Mouse (Mus musculus) liver, adult 2 months (tissue): ENCODE measurements at regions not wholly inside any gene's neighbourhood (a gene's known extent, or its start where the extent isn't known, plus 50 kb on each side); places are given as distances from the start of the nearest gene placed in this dataset.

Source experiments
- DNase-seq: peaks from one replicate; pipeline ENCODE4 v3.0.0-alpha.2; 2011; ENCODE audit warnings: low read depth, low spot score; ENCODE audit errors: extremely low read depth
- H3K27ac ChIP-seq: fragments of 200-500 bp; replicated peaks from 2 replicates; pipeline ENCODE4 v1.5.1; 2012; ENCODE audit warnings: low read depth, mild to moderate bottlenecking, control low read depth, inconsistent platforms, low read length; ENCODE audit not compliant: insufficient read depth
- H3K27me3 ChIP-seq: fragments of 200-500 bp; 2 replicates; pipeline ENCODE4 v1.6.1; 2012; ENCODE audit warnings: mild to moderate bottlenecking, moderate library complexity, low read length, inconsistent platforms; ENCODE audit not compliant: control insufficient read depth, insufficient read depth
- H3K36me3 ChIP-seq: fragments of 200-500 bp; 2 replicates; pipeline ENCODE4 v1.6.1; 2012; ENCODE audit warnings: low read length, inconsistent platforms; ENCODE audit not compliant: control insufficient read depth, insufficient read depth
- H3K4me1 ChIP-seq: fragments of 200-500 bp; 2 replicates; pipeline ENCODE4 v1.6.1; 2011; ENCODE audit warnings: low read length; ENCODE audit not compliant: control insufficient read depth, insufficient read depth
- H3K4me3 ChIP-seq: fragments of 200-500 bp; 2 replicates; pipeline ENCODE4 v1.5.1; 2011; ENCODE audit warnings: low read depth, mild to moderate bottlenecking, control low read depth, low read length, moderate library complexity; ENCODE audit not compliant: insufficient read depth
- H3K79me2 ChIP-seq: fragments of 200-500 bp; 2 replicates; pipeline ENCODE4 v1.6.1; 2012; ENCODE audit warnings: inconsistent platforms, mild to moderate bottlenecking, low read length, moderate library complexity; ENCODE audit not compliant: control insufficient read depth, insufficient read depth
- H3K9ac ChIP-seq: fragments of 200-500 bp; 2 replicates; pipeline ENCODE4 v1.6.1; 2012; ENCODE audit warnings: low read depth, mild to moderate bottlenecking, control low read depth, inconsistent platforms, low read length
- CTCF ChIP-seq: fragments of 200-500 bp; IDR thresholded peaks from 2 replicates; pipeline ENCODE4 v1.5.1; 2011; ENCODE audit warnings: low read depth, low read length, control low read depth
- POLR2A ChIP-seq: fragments of 200-500 bp; IDR thresholded peaks from 2 replicates; pipeline ENCODE4 v1.6.1; 2011; ENCODE audit warnings: low read length, control low read depth; ENCODE audit not compliant: insufficient read depth; ENCODE audit errors: extremely low read depth
- WGBS: fragments of 180-500 bp; shearing (Covaris S2); methylation state at CpG from one replicate; pipeline ENCODE4 v1.1.7; 2018; 5-methylcytosine and 5-hydroxymethylcytosine counted together

DNA sequence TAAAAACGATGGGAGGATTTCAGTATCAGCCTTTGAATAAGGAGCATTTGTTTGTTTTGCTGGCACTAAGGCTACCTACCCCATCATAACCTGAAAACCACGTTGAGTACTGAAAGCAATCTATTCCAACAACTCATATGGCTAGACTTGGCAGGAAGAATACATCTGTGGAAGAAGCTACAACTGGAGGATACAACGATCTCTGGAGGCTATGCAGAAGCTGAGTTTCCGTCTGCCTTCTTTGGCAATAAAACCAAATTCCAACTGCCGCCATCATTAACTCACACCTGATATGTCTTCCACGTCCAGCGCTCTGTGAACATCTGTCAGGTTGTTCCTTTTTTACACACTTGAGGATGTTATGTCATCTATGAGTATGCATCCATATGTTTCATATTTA is 206.7 kb upstream of the Prkcq start:
- no peak overlapping the region for H3K4me3 ChIP-seq
- H3K27me3 ChIP-seq: no peaks in the 10 kb centered on the region
- H3K4me1 ChIP-seq: no peaks in the 10 kb centered on the region
- no peak overlapping the region for H3K27ac ChIP-seq
- no peaks in the 10 kb centered on the region for H3K36me3 ChIP-seq
- no peaks in the 10 kb centered on the region for H3K79me2 ChIP-seq
- WGBS: 80% methylated on average over 7 of the region's 7 CpGs
- DNase-seq: no peak
- H3K9ac ChIP-seq: no peak overlapping the region
- TF ChIP-seq POLR2A (no peak), CTCF (no peak)

DNA sequence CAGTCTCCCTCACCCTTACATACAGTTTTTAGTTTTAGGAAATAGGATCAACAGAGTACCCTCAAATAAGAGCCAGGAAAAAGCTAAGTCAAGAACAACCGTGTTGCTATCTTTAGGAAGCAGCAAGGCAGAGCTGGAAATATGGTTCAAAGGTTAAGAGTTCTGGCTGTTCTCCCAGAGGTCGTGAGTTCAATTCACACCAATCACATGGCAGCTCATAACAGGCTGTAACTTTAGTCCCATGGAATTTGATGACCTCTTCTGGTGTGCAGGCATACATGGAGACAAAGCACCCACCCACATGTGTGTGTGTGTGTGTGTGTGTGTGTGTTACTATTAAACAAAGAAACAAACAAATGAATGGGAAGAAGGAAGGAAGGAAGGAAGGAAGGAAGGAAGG is 205.0 kb upstream of the Prkcq start:
- H3K27me3 ChIP-seq: no peaks in the 10 kb centered on the region
- H3K4me1 ChIP-seq: no peaks in the 10 kb centered on the region
- no peaks in the 10 kb centered on the region for H3K36me3 ChIP-seq
- WGBS: 30% methylated on average over 2 of the region's 2 CpGs
- H3K79me2 ChIP-seq: no peaks in the 10 kb centered on the region
- no peak overlapping the region for H3K27ac ChIP-seq
- H3K4me3 ChIP-seq: no peak overlapping the region
- peak; percentile 83 for DNase-seq
- H3K9ac ChIP-seq: no peak overlapping the region
- TF ChIP-seq POLR2A (no peak), CTCF (no peak)

GRCm38 (mm10) chr2:10969111-10969689 is 202.7 kb upstream of the Prkcq start:
- Histone ChIP-seq H3K9ac (no peak overlapping the region), H3K4me3 (no peak overlapping the region), H3K27me3 (no peaks in the 10 kb centered on the region), H3K4me1 (no peaks in the 10 kb centered on the region), H3K79me2 (no peaks in the 10 kb centered on the region), H3K27ac (no peak overlapping the region), H3K36me3 (no peaks in the 10 kb centered on the region)
- WGBS: 88% methylated on average over 10 of the region's 10 CpGs
- TF ChIP-seq POLR2A (no peak), CTCF (no peak)
- DNase-seq: no peak

DNA sequence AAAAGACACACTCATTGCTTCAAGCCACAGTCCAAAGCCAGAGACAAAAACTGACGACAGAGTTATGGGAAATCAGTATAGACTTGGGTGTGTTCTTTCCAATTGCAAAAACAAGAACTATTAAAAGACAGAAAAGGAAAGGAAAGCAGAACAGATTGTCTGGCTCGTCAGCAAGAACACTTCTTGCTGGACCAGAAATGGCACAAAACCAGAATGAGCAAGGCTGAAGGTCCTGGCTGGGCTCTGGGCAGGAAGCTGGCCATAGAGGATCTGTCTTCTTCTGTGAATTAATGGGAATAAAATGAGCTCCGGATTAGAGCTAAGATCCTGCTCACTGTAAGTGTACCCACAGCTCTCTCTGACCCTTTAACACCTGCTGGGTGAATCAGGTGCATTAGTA is 199.9 kb upstream of the Prkcq start:
- Histone ChIP-seq H3K36me3 (no peaks in the 10 kb centered on the region), H3K27me3 (no peaks in the 10 kb centered on the region), H3K4me3 (no peak overlapping the region), H3K9ac (no peak overlapping the region), H3K27ac (no peak overlapping the region), H3K79me2 (no peaks in the 10 kb centered on the region), H3K4me1 (no peaks in the 10 kb centered on the region)
- WGBS: 58% methylated on average over 3 of the region's 3 CpGs
- no peak for DNase-seq
- TF ChIP-seq CTCF: no peak
- no peak for TF ChIP-seq POLR2A

DNA sequence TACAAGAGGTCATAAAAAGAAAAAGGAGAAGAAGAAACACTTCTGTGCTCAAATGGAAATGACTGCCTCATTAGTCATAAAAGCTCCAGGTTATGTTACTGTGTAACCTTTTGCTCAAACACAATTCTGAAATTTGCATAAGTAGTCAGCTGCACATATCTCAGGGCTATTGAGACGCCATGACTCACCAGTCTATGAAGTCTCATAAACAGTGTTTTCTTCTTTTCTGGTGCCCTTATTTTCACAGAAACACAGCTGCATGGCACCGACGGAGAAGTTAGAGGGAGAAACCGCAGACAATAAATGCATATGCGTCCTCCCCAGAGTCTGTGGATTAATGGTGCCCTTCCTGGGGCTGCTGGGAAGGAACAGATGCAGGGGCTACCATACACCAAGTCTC is 193.1 kb upstream of the Prkcq start:
- Histone ChIP-seq H3K4me1 (no peaks in the 10 kb centered on the region), H3K4me3 (no peak overlapping the region), H3K27ac (no peak overlapping the region), H3K79me2 (no peaks in the 10 kb centered on the region), H3K9ac (no peak overlapping the region), H3K36me3 (no peaks in the 10 kb centered on the region), H3K27me3 (no peaks in the 10 kb centered on the region)
- WGBS: 90% methylated on average over 5 of the region's 5 CpGs
- no peak for DNase-seq
- TF ChIP-seq CTCF (no peak), POLR2A (no peak)

DNA sequence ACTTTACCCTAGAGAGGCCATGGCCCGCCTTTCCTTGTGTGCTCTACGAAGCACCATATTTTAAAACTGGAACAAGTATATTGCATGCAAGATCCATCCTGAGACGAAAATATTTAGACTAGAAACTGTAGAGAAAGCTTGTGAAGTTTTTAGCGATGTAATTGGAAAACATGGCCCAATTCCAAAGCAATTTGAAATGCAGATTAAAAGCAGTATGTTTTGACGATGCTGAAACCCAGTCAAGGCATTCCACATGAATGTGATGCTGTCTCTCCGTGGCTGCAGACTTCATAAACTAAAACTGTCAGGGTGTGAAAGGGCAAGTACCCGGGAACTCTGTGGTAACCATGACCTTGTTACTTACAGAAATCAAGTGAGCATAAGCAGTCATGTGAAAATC is 185.8 kb upstream of the Prkcq start:
- Histone ChIP-seq H3K4me1 (no peaks in the 10 kb centered on the region), H3K4me3 (no peak overlapping the region), H3K27me3 (no peaks in the 10 kb centered on the region), H3K36me3 (no peaks in the 10 kb centered on the region), H3K27ac (no peak overlapping the region), H3K9ac (no peak overlapping the region), H3K79me2 (no peaks in the 10 kb centered on the region)
- no peak for TF ChIP-seq POLR2A
- no peak for TF ChIP-seq CTCF
- DNase-seq: no peak
- WGBS: 75% methylated on average over 7 of the region's 7 CpGs
